Mouse (Mus musculus) midbrain, embryonic 11.5 days (tissue): ENCODE results near the gene Zfp831. TPM values are rescaled to one million over a fixed set of nuclear protein-coding genes. Genes with fewer than 3 reads are reported as not detected.

Experiments used
- ATAC-seq: fragments of 200-750 bp; cut with Nextera tagmentation; 2 replicates; pipeline ENCODE4 v1.8.0; 2017; ENCODE audit warnings: moderate TSS enrichment, moderate library complexity; ENCODE audit not compliant: low FRiP score
- DNase-seq: peaks from one replicate; pipeline ENCODE4 v3.0.0; 2015; ENCODE audit warnings: low spot score; ENCODE audit errors: missing footprints
- H3K27ac ChIP-seq: fragments of 300-500 bp; sonication (generic); 2 replicates; pipeline ENCODE4 v1.5.1; 2014; ENCODE audit warnings: low read depth, low read length
- H3K27me3 ChIP-seq: fragments of 300-500 bp; sonication (generic); 2 replicates; pipeline ENCODE4 v1.6.1; 2014; ENCODE audit warnings: mild to moderate bottlenecking, low read length, moderate library complexity, mixed read lengths; ENCODE audit not compliant: control insufficient read depth, insufficient read depth
- H3K36me3 ChIP-seq: fragments of 300-500 bp; sonication (generic); 2 replicates; pipeline ENCODE4 v1.6.1; 2014; ENCODE audit warnings: mild to moderate bottlenecking, low read length, moderate library complexity, mixed read lengths; ENCODE audit not compliant: control insufficient read depth, insufficient read depth
- H3K4me1 ChIP-seq: fragments of 300-500 bp; sonication (generic); 2 replicates; pipeline ENCODE4 v1.6.1; 2014; ENCODE audit warnings: low read length; ENCODE audit not compliant: control insufficient read depth, insufficient read depth
- H3K4me2 ChIP-seq: fragments of 300-500 bp; sonication (generic); 2 replicates; pipeline ENCODE4 v1.6.1; 2014; ENCODE audit warnings: mild to moderate bottlenecking, moderate library complexity
- H3K4me3 ChIP-seq: fragments of 300-500 bp; sonication (generic); 2 replicates; pipeline ENCODE4 v1.5.1; 2014; ENCODE audit warnings: low read depth, low read length
- H3K9ac ChIP-seq: fragments of 300-500 bp; sonication (generic); 2 replicates; pipeline ENCODE4 v1.6.1; 2014; ENCODE audit warnings: low read length
- H3K9me3 ChIP-seq: fragments of 300-500 bp; sonication (generic); 2 replicates; pipeline ENCODE4 v1.6.1; 2016; ENCODE audit warnings: low read length; ENCODE audit not compliant: control insufficient read depth
- WGBS: fragments of 180-500 bp; shearing (Covaris S2); extraction: QIAGEN DNeasy Blood & Tissue Kit; methylation state at CpG from one replicate; pipeline ENCODE4 v1.1.7; 2014; 5-methylcytosine and 5-hydroxymethylcytosine counted together
- polyA plus RNA-seq: library from polyadenylated mRNA; unstranded; fragments of >200 nt; fragmentation: Nextera tagmentation; extraction: Ambion mirVana; gene quantifications from 2 replicates; pipeline ENCODE4 v1.2.1, GENCODE M21; 2014

The Zfp831 gene
- 0.01 TPM in 1 of 2 replicates, not detected in the other for polyA plus RNA-seq

- no peak within 1 kb of the TSS for H3K4me2 ChIP-seq
- H3K27me3 ChIP-seq, result no peaks in the 10 kb centered on the region
- no peaks in the 10 kb centered on the region for H3K9me3 ChIP-seq
- ATAC-seq (peak; percentile 27; the same call in 1 of the 2 replicates), DNase-seq (no peak)
- 84% methylated on average over 18 of the region's 18 CpGs for WGBS
- no peak within 1 kb of the TSS for H3K4me3 ChIP-seq
- H3K27ac ChIP-seq, result no peak within 1 kb of the TSS
- H3K9ac ChIP-seq, result no peak within 1 kb of the TSS
- no peaks in the 10 kb centered on the region for H3K4me1 ChIP-seq
- H3K36me3 ChIP-seq, result no peaks in the 10 kb centered on the region
Measured at GRCm38 (mm10) chr2:174643448-174644144, at the start of gene Zfp831. Gene Zfp831 (plus strand): TSS chr2:174643534.

- H3K4me1 ChIP-seq, result no peaks in the 10 kb centered on the region
- H3K4me2 ChIP-seq, result no peak overlapping the region
- H3K9ac ChIP-seq, result no peak overlapping the region
- ATAC-seq (no peak), DNase-seq (no peak)
- no peak overlapping the region for H3K4me3 ChIP-seq
- H3K27me3 ChIP-seq, result no peaks in the 10 kb centered on the region
- no peak overlapping the region for H3K27ac ChIP-seq
- 85% methylated on average over 9 of the region's 9 CpGs for WGBS
- no peaks in the 10 kb centered on the region for H3K36me3 ChIP-seq
- no peaks in the 10 kb centered on the region for H3K9me3 ChIP-seq
Measured at GRCm38 (mm10) chr2:174594965-174595364, 48.4 kb upstream of the Zfp831 start.

GRCm38 (mm10) chr2:174595611-174596010 lies 47.7 kb upstream of the Zfp831 start:
- 79% methylated on average over 2 of the region's 2 CpGs for WGBS

GRCm38 (mm10) chr2:174596457-174596856 lies 46.9 kb upstream of the Zfp831 start:
- no peak overlapping the region for H3K4me3 ChIP-seq
- ATAC-seq, result no peak
- WGBS, result 91% methylated on average over 15 of the region's 15 CpGs
- no peaks in the 10 kb centered on the region for H3K27me3 ChIP-seq
- H3K4me2 ChIP-seq, result no peak overlapping the region
- DNase-seq, result no peak
- H3K4me1 ChIP-seq, result no peaks in the 10 kb centered on the region
- no peaks in the 10 kb centered on the region for H3K36me3 ChIP-seq
- H3K9me3 ChIP-seq, result no peaks in the 10 kb centered on the region
- no peak overlapping the region for H3K9ac ChIP-seq
- no peak overlapping the region for H3K27ac ChIP-seq

More at GRCm38 (mm10) chr2:174595611-174596010, 47.7 kb upstream of the Zfp831 start:
- no peak overlapping the region for H3K4me3 ChIP-seq
- no peaks in the 10 kb centered on the region for H3K27me3 ChIP-seq
- no peak overlapping the region for H3K27ac ChIP-seq
- no peak for DNase-seq
- H3K4me1 ChIP-seq, result no peaks in the 10 kb centered on the region
- no peaks in the 10 kb centered on the region for H3K36me3 ChIP-seq
- no peaks in the 10 kb centered on the region for H3K9me3 ChIP-seq
- H3K4me2 ChIP-seq, result no peak overlapping the region
- ATAC-seq, result no peak
- H3K9ac ChIP-seq, result no peak overlapping the region

DNA sequence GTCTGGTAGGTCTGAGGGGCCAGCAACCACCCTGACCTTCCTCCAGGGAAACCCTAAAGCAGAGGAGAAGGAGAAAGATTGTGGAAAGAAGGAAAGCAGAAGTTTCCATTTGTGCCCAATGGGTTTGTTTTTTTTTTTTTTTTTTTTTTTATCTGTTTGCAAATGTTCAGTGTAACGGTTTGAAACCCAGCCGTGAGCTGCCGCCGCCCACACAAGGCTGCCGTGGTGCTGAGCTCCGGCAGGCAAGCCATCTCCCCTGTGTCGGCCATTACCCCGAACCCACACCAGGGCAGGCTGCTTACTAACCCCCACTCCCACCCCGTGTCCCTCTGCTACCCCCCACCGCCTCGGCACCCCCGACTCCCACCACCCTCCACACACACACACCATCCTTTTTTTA lies 44.9 kb upstream of the Zfp831 start:
- Histone ChIP-seq H3K27ac (no peak overlapping the region), H3K36me3 (no peaks in the 10 kb centered on the region), H3K27me3 (no peaks in the 10 kb centered on the region), H3K9ac (no peak overlapping the region), H3K4me2 (no peak overlapping the region), H3K4me3 (no peak overlapping the region), H3K9me3 (no peaks in the 10 kb centered on the region), H3K4me1 (no peaks in the 10 kb centered on the region)
- WGBS, result 81% methylated on average over 12 of the region's 12 CpGs
- DNase-seq (no peak), ATAC-seq (no peak)

DNA sequence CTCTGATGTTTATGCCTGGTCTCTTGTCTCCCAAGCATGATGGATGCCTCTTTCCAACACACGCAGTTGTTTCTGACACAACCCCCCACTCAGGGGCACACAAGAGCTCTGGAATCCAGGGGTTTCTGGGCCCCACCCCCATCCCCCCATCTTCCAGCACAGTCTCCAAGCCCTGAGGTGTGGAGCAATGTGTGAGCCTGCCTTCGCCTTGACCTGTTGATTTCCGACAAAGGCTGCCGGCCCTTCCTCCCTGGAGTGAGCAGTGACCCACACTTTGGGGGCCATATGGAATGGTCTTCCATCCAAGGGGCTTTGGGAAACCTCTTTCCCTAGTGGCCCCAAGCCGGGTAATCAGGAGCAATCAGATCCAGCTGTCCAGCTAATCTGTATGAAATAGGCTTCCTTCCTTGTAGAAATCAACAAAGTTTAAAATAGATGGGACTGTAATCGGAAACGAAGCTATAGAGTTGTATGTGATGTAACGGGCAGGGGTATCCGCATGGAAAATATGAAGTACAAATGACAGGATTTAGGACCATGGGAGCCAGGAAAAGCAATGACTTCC lies 44.2 kb upstream of the Zfp831 start:
- Histone ChIP-seq H3K27ac (no peak overlapping the region), H3K36me3 (no peaks in the 10 kb centered on the region), H3K4me2 (no peak overlapping the region), H3K4me3 (no peak overlapping the region), H3K9me3 (no peaks in the 10 kb centered on the region), H3K27me3 (no peaks in the 10 kb centered on the region), H3K9ac (no peak overlapping the region), H3K4me1 (no peaks in the 10 kb centered on the region)
- WGBS, result 89% methylated on average over 9 of the region's 9 CpGs
- DNase-seq (no peak), ATAC-seq (no peak)

- H3K27ac ChIP-seq, result no peak overlapping the region
- 82% methylated on average over 9 of the region's 9 CpGs for WGBS
- H3K4me1 ChIP-seq, result no peaks in the 10 kb centered on the region
- no peak overlapping the region for H3K9ac ChIP-seq
- no peak overlapping the region for H3K4me2 ChIP-seq
- H3K9me3 ChIP-seq, result no peaks in the 10 kb centered on the region
- ATAC-seq, result no peak
- H3K36me3 ChIP-seq, result no peaks in the 10 kb centered on the region
- no peak overlapping the region for H3K4me3 ChIP-seq
- H3K27me3 ChIP-seq, result no peaks in the 10 kb centered on the region
- no peak for DNase-seq
Measured at GRCm38 (mm10) chr2:174599853-174600271, 43.5 kb upstream of the Zfp831 start.

- Histone ChIP-seq H3K9me3 (no peaks in the 10 kb centered on the region), H3K4me1 (no peaks in the 10 kb centered on the region), H3K4me3 (no peak overlapping the region), H3K9ac (no peak overlapping the region), H3K27ac (no peak overlapping the region), H3K36me3 (no peaks in the 10 kb centered on the region), H3K27me3 (no peaks in the 10 kb centered on the region), H3K4me2 (no peak overlapping the region)
- 84% methylated on average over 9 of the region's 9 CpGs for WGBS
- no peak for ATAC-seq
- DNase-seq, result no peak
Measured at GRCm38 (mm10) chr2:174601938-174602685, 41.2 kb upstream of the Zfp831 start.

DNA sequence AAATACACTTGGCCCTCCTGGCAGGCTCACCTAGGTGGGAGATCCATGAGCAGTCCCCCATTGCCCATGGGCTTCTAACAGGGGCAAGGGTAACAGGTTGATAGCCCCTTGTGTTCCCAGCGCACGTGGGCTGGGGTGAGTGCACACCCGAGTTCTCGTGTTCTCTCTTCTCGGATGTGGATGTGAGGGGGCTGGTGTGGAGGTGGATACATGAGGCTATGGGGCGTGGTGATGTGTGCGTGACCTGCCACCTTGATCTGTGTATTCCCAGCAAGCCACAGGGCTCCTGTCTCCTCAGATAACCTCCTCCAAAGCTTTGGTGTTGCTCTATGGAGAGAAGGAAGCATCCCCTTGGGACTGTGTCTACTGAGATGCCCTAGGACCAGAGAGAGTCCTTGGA lies 40.0 kb upstream of the Zfp831 start:
- no peak for ATAC-seq
- Histone ChIP-seq H3K4me2 (no peak overlapping the region), H3K27ac (no peak overlapping the region), H3K27me3 (no peaks in the 10 kb centered on the region), H3K9me3 (no peaks in the 10 kb centered on the region), H3K4me3 (no peak overlapping the region), H3K9ac (no peak overlapping the region), H3K36me3 (no peaks in the 10 kb centered on the region), H3K4me1 (no peaks in the 10 kb centered on the region)
- no peak for DNase-seq
- WGBS, result 93% methylated on average over 7 of the region's 7 CpGs
